Mouse (Mus musculus): Measurements from ENCODE around the gene Mogat2.

The Mogat2 gene

GRCm38 (mm10) chr7:99236888-99237660 lies 1.3 kb downstream of the Mogat2 start:
- no peak for DNase-seq (ENCODE audit: low read depth in 2 of 2, low spot score in 2 of 2)

GRCm38 (mm10) chr7:99235657-99236056 lies 2.8 kb downstream of the Mogat2 start:
- DNase-seq (ENCODE audit: low read depth in 2 of 2, low spot score in 2 of 2) = no peak

GRCm38 (mm10) chr7:99234916-99235315 lies 3.5 kb downstream of the Mogat2 start:
- DNase-seq (ENCODE audit: low read depth in 2 of 2, low spot score in 2 of 2) = no peak

- no peak for DNase-seq (ENCODE audit: low read depth in 2 of 2, low spot score in 2 of 2)
Measured at GRCm38 (mm10) chr7:99232571-99232970, 5.8 kb downstream of the Mogat2 start.

- DNase-seq (ENCODE audit: low read depth in 2 of 2, low spot score in 2 of 2) = no peak
Measured at GRCm38 (mm10) chr7:99230061-99230747, 8.2 kb downstream of the Mogat2 start.

GRCm38 (mm10) chr7:99229411-99229810 lies 9.0 kb downstream of the Mogat2 start:
- no peak for DNase-seq (ENCODE audit: low read depth in 2 of 2, low spot score in 2 of 2)

- DNase-seq (ENCODE audit: low read depth in 2 of 2, low spot score in 2 of 2) = no peak
Measured at GRCm38 (mm10) chr7:99228825-99229224, 9.6 kb downstream of the Mogat2 start.

GRCm38 (mm10) chr7:99227267-99227666 lies 11.2 kb downstream of the Mogat2 start:
- no peak for DNase-seq (ENCODE audit: low read depth in 2 of 2, low spot score in 2 of 2)

GRCm38 (mm10) chr7:99226662-99227061 lies 11.8 kb downstream of the Mogat2 start:
- DNase-seq (ENCODE audit: low read depth in 2 of 2, low spot score in 2 of 2) = no peak

GRCm38 (mm10) chr7:99225421-99225820 lies 13.0 kb downstream of the Mogat2 start:
- DNase-seq (ENCODE audit: low read depth in 2 of 2, low spot score in 2 of 2) = no peak

GRCm38 (mm10) chr7:99224648-99225190 lies 13.7 kb downstream of the Mogat2 start:
- no peak for DNase-seq (ENCODE audit: low read depth in 2 of 2, low spot score in 2 of 2)

GRCm38 (mm10) chr7:99224225-99224624 lies 14.2 kb downstream of the Mogat2 start:
- no peak for DNase-seq (ENCODE audit: low read depth in 2 of 2, low spot score in 2 of 2)

- DNase-seq (ENCODE audit: low read depth in 2 of 2, low spot score in 2 of 2) = no peak
Measured at GRCm38 (mm10) chr7:99217338-99218074, 20.9 kb downstream of the Mogat2 start.

GRCm38 (mm10) chr7:99215347-99215855 lies 23.0 kb downstream of the Mogat2 start:
- no peak for DNase-seq (ENCODE audit: low read depth in 2 of 2, low spot score in 2 of 2)

- no peak for DNase-seq (ENCODE audit: low read depth in 2 of 2, low spot score in 2 of 2)
Measured at GRCm38 (mm10) chr7:99214621-99215185, 23.7 kb downstream of the Mogat2 start.

- DNase-seq (ENCODE audit: low read depth in 2 of 2, low spot score in 2 of 2) = no peak
Measured at GRCm38 (mm10) chr7:99213686-99214085, 24.7 kb downstream of the Mogat2 start.

- no peak for DNase-seq (ENCODE audit: low read depth in 2 of 2, low spot score in 2 of 2)
Measured at GRCm38 (mm10) chr7:99213056-99213455, 25.4 kb downstream of the Mogat2 start.

GRCm38 (mm10) chr7:99208704-99209103 lies 29.7 kb downstream of the Mogat2 start:
- DNase-seq (ENCODE audit: low read depth in 2 of 2, low spot score in 2 of 2) = no peak

- no peak for DNase-seq (ENCODE audit: low read depth in 2 of 2, low spot score in 2 of 2)
Measured at GRCm38 (mm10) chr7:99206364-99206763, 32.1 kb downstream of the Mogat2 start.

GRCm38 (mm10) chr7:99202163-99202562 lies 36.3 kb downstream of the Mogat2 start:
- no peak for DNase-seq (ENCODE audit: low read depth in 2 of 2, low spot score in 2 of 2)

- no peak for DNase-seq (ENCODE audit: low read depth in 2 of 2, low spot score in 2 of 2)
Measured at GRCm38 (mm10) chr7:99200290-99200689, 38.1 kb downstream of the Mogat2 start.

All from CD8-positive naive resting alpha-beta T cell, adult 2 months (primary cell).